Mouse (Mus musculus) MEL (cell line): ENCODE data around the gene Ccdc171. TPM values are rescaled to one million over a fixed set of nuclear protein-coding genes. Genes with fewer than 3 reads are reported as not detected.

Experiments used
- DNase-seq: peaks from one replicate; pipeline ENCODE4 v3.0.0; 2011; ENCODE audit warnings: low read depth, low spot score
- H3K27ac ChIP-seq: 2 replicates; pipeline ENCODE4 v1.5.1; 2012; ENCODE audit warnings: low read depth, mild to moderate bottlenecking, control low read depth, low read length, moderate library complexity; ENCODE audit not compliant: control insufficient read depth
- H3K27me3 ChIP-seq, 2 experiments: fragments of 150-350 bp in 1 of 2; sonication (generic) in 1 of 2; 2 replicates each; pipeline ENCODE4 v1.6.1; 2012; ENCODE audit warnings: low read length in 2 of 2, mild to moderate bottlenecking in 2 of 2, improper control_type of control experiment in 1 of 2, moderate library complexity in 1 of 2; ENCODE audit not compliant: insufficient read depth in 2 of 2, control insufficient read depth in 1 of 2
- H3K36me3 ChIP-seq, 2 experiments: 2 replicates each; pipeline ENCODE4 v1.6.1; 2012 to 2014; ENCODE audit warnings: low read length in 2 of 2, improper control_type of control experiment in 1 of 2, inconsistent platforms in 1 of 2, mild to moderate bottlenecking in 1 of 2; ENCODE audit not compliant: insufficient read depth in 2 of 2, control insufficient read depth in 1 of 2
- H3K4me1 ChIP-seq, 2 experiments: fragments of 150-350 bp in 1 of 2; sonication (generic) in 1 of 2; 2 replicates each; pipeline ENCODE4 v1.6.1; 2012; ENCODE audit warnings: low read length in 2 of 2, improper control_type of control experiment in 1 of 2, mild to moderate bottlenecking in 1 of 2; ENCODE audit not compliant: insufficient read depth in 2 of 2, control insufficient read depth in 1 of 2
- H3K4me3 ChIP-seq, 2 experiments: fragments of 150-350 bp in 1 of 2; sonication (generic) in 1 of 2; 2 replicates each; pipeline ENCODE4 v1.5.1; 2012; ENCODE audit warnings: low read depth in 2 of 2, low read length in 2 of 2, mild to moderate bottlenecking in 2 of 2, moderate library complexity in 2 of 2, control low read depth in 1 of 2, improper control_type of control experiment in 1 of 2; ENCODE audit not compliant: control insufficient read depth in 1 of 2, insufficient read depth in 1 of 2
- H3K79me2 ChIP-seq: 2 replicates; pipeline ENCODE4 v1.6.1; 2012; ENCODE audit warnings: mild to moderate bottlenecking, low read length, moderate library complexity; ENCODE audit not compliant: control insufficient read depth, poor library complexity, insufficient read depth
- H3K9ac ChIP-seq: 2 replicates; pipeline ENCODE4 v1.6.1; 2012; ENCODE audit warnings: low read depth, mild to moderate bottlenecking, control low read depth, low read length, moderate library complexity; ENCODE audit not compliant: control insufficient read depth, poor library complexity, severe bottlenecking
- H3K9me3 ChIP-seq: fragments of 150-350 bp; sonication (generic); replicated peaks from 2 replicates; pipeline ENCODE4 v1.6.1; 2012; ENCODE audit warnings: mild to moderate bottlenecking, low read length, improper control_type of control experiment, moderate library complexity; ENCODE audit not compliant: insufficient read depth
- BHLHE40 ChIP-seq: IDR thresholded peaks from 2 replicates; pipeline ENCODE4 v1.6.1; 2012; ENCODE audit warnings: low read depth, mild to moderate bottlenecking, inconsistent platforms, low read length, improper control_type of control experiment, borderline replicate concordance
- CHD2 ChIP-seq: IDR thresholded peaks from 2 replicates; pipeline ENCODE4 v1.6.1; 2011; ENCODE audit warnings: low read length, improper control_type of control experiment
- CTCF ChIP-seq, 3 experiments: IDR thresholded peaks in 2 of 3; conservative IDR thresholded peaks in 1 of 3; 2 replicates each; pipeline ENCODE4 v1.5.1; 2011 to 2012; ENCODE audit warnings: low read length in 3 of 3, low read depth in 2 of 3, mild to moderate bottlenecking in 2 of 3, improper control_type of control experiment in 1 of 3, inconsistent platforms in 1 of 3, mixed read lengths in 1 of 3, moderate library complexity in 1 of 3; ENCODE audit not compliant: control insufficient read depth in 1 of 3, insufficient read depth in 1 of 3, poor library complexity in 1 of 3, severe bottlenecking in 1 of 3
- E2F4 ChIP-seq: IDR thresholded peaks from 2 replicates; pipeline ENCODE4 v1.6.1; 2011; ENCODE audit warnings: low read depth, low read length, improper control_type of control experiment, borderline replicate concordance
- GABPA ChIP-seq: IDR thresholded peaks from 2 replicates; pipeline ENCODE4 v1.6.1; 2012; ENCODE audit warnings: low read depth, mild to moderate bottlenecking, inconsistent platforms, low read length, improper control_type of control experiment, moderate library complexity
- GATA1 ChIP-seq: IDR thresholded peaks from 2 replicates; pipeline ENCODE4 v1.6.1; 2011; ENCODE audit warnings: low read depth, low read length, improper control_type of control experiment
- JUND ChIP-seq: IDR thresholded peaks from 2 replicates; pipeline ENCODE4 v1.6.1; 2011; ENCODE audit warnings: low read depth, mild to moderate bottlenecking, improper control_type of control experiment, low read length
- MAFK ChIP-seq: IDR thresholded peaks from 2 replicates; pipeline ENCODE4 v1.6.1; 2011; ENCODE audit warnings: low read depth, mild to moderate bottlenecking, low read length, improper control_type of control experiment, borderline replicate concordance
- MAZ ChIP-seq: IDR thresholded peaks from 2 replicates; pipeline ENCODE4 v1.6.1; 2012; ENCODE audit warnings: low read depth, mild to moderate bottlenecking, inconsistent platforms, low read length, improper control_type of control experiment
- MXI1 ChIP-seq: IDR thresholded peaks from 2 replicates; pipeline ENCODE4 v1.6.1; 2011; ENCODE audit warnings: mild to moderate bottlenecking, low read depth, low read length, improper control_type of control experiment
- MYB ChIP-seq: IDR thresholded peaks from 2 replicates; pipeline ENCODE4 v1.6.1; 2011; ENCODE audit warnings: mild to moderate bottlenecking, low read depth, low read length, improper control_type of control experiment
- MYC ChIP-seq: IDR thresholded peaks from 2 replicates; pipeline ENCODE4 v1.6.1; 2011; ENCODE audit warnings: low read depth, mild to moderate bottlenecking, low read length, improper control_type of control experiment, moderate library complexity
- NELFE ChIP-seq: IDR thresholded peaks from 2 replicates; pipeline ENCODE4 v1.6.1; 2011; ENCODE audit warnings: low read depth, low read length, improper control_type of control experiment
- POLR2A ChIP-seq, 2 experiments: IDR thresholded peaks; 2 replicates each; pipeline ENCODE4 v1.6.1; 2011 to 2012; ENCODE audit warnings: low read length in 2 of 2, mild to moderate bottlenecking in 2 of 2, control low read depth in 1 of 2, improper control_type of control experiment in 1 of 2, low read depth in 1 of 2, moderate library complexity in 1 of 2; ENCODE audit not compliant: control insufficient read depth in 1 of 2, insufficient read depth in 1 of 2, poor library complexity in 1 of 2
- POLR2AphosphoS5 ChIP-seq: IDR thresholded peaks from 2 replicates; pipeline ENCODE4 v1.6.1; 2012; ENCODE audit warnings: low read depth, borderline replicate concordance, mild to moderate bottlenecking, inconsistent platforms, low read length, moderate library complexity, mixed read lengths
- RCOR1 ChIP-seq: IDR thresholded peaks from 2 replicates; pipeline ENCODE4 v1.6.1; 2012; ENCODE audit warnings: low read depth, mild to moderate bottlenecking, inconsistent platforms, low read length, improper control_type of control experiment
- SMC3 ChIP-seq: IDR thresholded peaks from 2 replicates; pipeline ENCODE4 v1.6.1; 2011; ENCODE audit warnings: low read depth, low read length, improper control_type of control experiment
- TBP ChIP-seq: IDR thresholded peaks from 2 replicates; pipeline ENCODE4 v1.8.0; 2011; ENCODE audit warnings: low read depth, low read length, improper control_type of control experiment
- TCF12 ChIP-seq: IDR thresholded peaks from 2 replicates; pipeline ENCODE4 v1.6.1; 2014; ENCODE audit warnings: low read depth, mild to moderate bottlenecking, inconsistent platforms, low read length, improper control_type of control experiment, moderate library complexity
- ZC3H11A ChIP-seq: IDR thresholded peaks from 2 replicates; pipeline ENCODE4 v1.6.1; 2012; ENCODE audit warnings: low read depth, mild to moderate bottlenecking, inconsistent platforms, low read length, improper control_type of control experiment
- polyA plus RNA-seq, 2 experiments: library from polyadenylated mRNA; stranded (reverse) in 1 of 2; unstranded in 1 of 2; fragments of >175 nt in 1 of 2; fragments of >200 nt in 1 of 2; gene quantifications; 2 replicates each; pipeline versions ENCODE4 v1.2.1 to v1.2.4; 2012; ENCODE audit warnings: low replicate concordance in 2 of 2, low read depth in 1 of 2; ENCODE audit not compliant: insufficient read length in 2 of 2, insufficient read depth in 1 of 2, missing spikeins in 1 of 2
- total RNA-seq: library from RNA; depleted of rRNA; stranded (reverse); fragments of 300-350 nt; gene quantifications from 2 replicates; pipeline ENCODE4 v1.2.3, GENCODE M21; 2012

Ccdc171 gene
- total and polyA plus RNA-seq, 3 experiments = 1.6 to 1.8 TPM; not detected in 1

DNA sequence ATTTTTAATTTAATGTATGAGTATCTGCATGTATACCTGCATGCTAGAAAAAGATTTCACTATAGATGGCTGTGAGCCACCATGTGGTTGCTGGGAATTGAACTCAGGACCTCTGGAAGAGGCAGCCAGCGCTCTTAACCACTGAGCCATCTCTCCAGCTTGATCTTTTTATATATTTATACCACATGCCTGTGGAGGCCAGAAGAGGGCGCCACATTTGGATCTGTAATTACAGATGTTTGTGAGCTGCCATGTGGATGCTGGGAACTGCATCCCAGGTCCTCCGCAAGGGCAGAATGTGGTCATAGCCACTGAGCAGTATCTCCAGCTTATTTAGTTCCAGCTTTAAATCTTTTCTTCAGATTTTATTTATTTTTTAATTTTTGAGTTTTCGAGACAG lies 5.0 kb upstream of the Ccdc171 start:
- peaks cover 2% of the 10 kb centered on the region; the same call in 1 of the 2 replicates for H3K79me2 ChIP-seq
- TF ChIP-seq CTCF (IDR thresholded peaks at IDR 0.05 in 2 of 3, conservative IDR thresholded peaks at IDR 0.05 in 1 of 3; ENCODE audit: control insufficient read depth in 1 of 3, insufficient read depth in 1 of 3, low read depth in 2 of 3, low read length in 3 of 3, poor library complexity in 1 of 3, severe bottlenecking in 1 of 3) = peak; percentile 36 to 52 (median 52)
- TF ChIP-seq GABPA = no peak
- no peak for TF ChIP-seq NELFE
- TF ChIP-seq E2F4 = no peak
- peak; percentile 98 for TF ChIP-seq TBP
- TF ChIP-seq SMC3 = peak; percentile 39
- TF ChIP-seq POLR2AphosphoS5 = no peak
- TF ChIP-seq MAZ = no peak
- no peak for TF ChIP-seq MXI1
- no peak for TF ChIP-seq ZC3H11A
- TF ChIP-seq GATA1 = no peak
- no peak for TF ChIP-seq MYB
- TF ChIP-seq MYC = peak; percentile 53; the same call in 1 of the 2 replicates
- TF ChIP-seq TCF12 = no peak
- no peak for TF ChIP-seq MAFK
- TF ChIP-seq BHLHE40 = no peak
- no peak for TF ChIP-seq RCOR1
- TF ChIP-seq POLR2A (IDR thresholded peaks at IDR 0.05; ENCODE audit: control insufficient read depth in 1 of 2, insufficient read depth in 1 of 2, low read depth in 1 of 2, low read length in 2 of 2, poor library complexity in 1 of 2) = no peak
- TF ChIP-seq CHD2 = no peak
- TF ChIP-seq, all 39 proteins: peak for 4
- H3K4me1 ChIP-seq = peaks cover 0 to 3% of the 10 kb centered on the region in 2 experiments; a peak in 3 of 4 replicates
- peak; percentile 69 for DNase-seq
- no peaks in the 10 kb centered on the region for H3K27me3 ChIP-seq
- peaks cover 0 to 20% of the 10 kb centered on the region in 2 experiments; a peak in 2 of 4 replicates for H3K36me3 ChIP-seq
- H3K4me3 ChIP-seq = no peak overlapping the region
- no peak overlapping the region for H3K9ac ChIP-seq
- H3K27ac ChIP-seq = no peak overlapping the region
- H3K9me3 ChIP-seq = no peaks in the 10 kb centered on the region

DNA sequence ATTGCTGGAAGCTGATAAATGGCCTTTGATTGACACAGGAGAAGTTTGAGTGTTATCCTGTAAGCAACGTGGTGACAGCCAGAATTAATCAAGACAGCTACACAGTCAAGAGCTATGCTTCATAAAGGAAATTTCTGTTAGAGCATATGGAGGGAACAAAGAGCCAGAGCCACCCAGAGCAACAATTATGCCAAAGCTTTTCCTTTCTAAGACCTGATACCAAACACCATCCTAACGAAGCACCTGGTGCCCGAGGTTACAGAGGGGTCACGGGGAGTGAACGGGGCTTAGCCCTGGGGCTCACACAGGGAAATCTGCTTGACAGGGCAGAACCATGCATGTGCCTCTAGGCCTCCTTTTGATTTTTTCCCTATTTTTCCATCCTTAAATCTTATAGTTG lies 3.3 kb upstream of the Ccdc171 start:
- Histone ChIP-seq H3K27ac (no peak overlapping the region), H3K9ac (no peak overlapping the region), H3K79me2 (peaks cover 3% of the 10 kb centered on the region; the same call in 1 of the 2 replicates), H3K4me1 (peaks cover 0 to 3% of the 10 kb centered on the region in 2 experiments; a peak in 2 of 4 replicates), H3K36me3 (peaks cover 0 to 16% of the 10 kb centered on the region in 2 experiments; a peak in 2 of 4 replicates), H3K27me3 (no peaks in the 10 kb centered on the region), H3K4me3 (no peak overlapping the region), H3K9me3 (no peaks in the 10 kb centered on the region)
- DNase-seq = no peak
- TF ChIP-seq GABPA = no peak
- no peak for TF ChIP-seq JUND
- no peak for TF ChIP-seq GATA1
- no peak for TF ChIP-seq CHD2
